In genomic region chr8:84027449-84027848, GRCm38 (mm10) we compare ENCODE assay signal across 19 mouse cellular contexts. TPM values are rescaled to one million over a fixed set of nuclear protein-coding genes. Genes with fewer than 3 reads are reported as not detected.
DNase-seq lines count a peak whose midpoint lies in the region; ATAC-seq lines count a peak whose summit lies in the region.
"Had no signal": no experiment of that assay in that cellular context is flagged by ENCODE, and none has a peak within 500 bp of the region (broad histone marks: within the 10 kb centered on the region; RNA-seq: fewer than 3 reads in every experiment).

No protein-coding gene starts in this region.

- no peak for ATAC-seq in limb, embryonic 11.5 days (ENCODE audit: insufficient number of reproducible peaks, low FRiP score, low TSS enrichment, low read depth)

- no peak overlapping the region for H3K27ac ChIP-seq in limb, embryonic 11.5 days (replicated peaks; ENCODE audit: low read depth, low read length)
- H3K27ac ChIP-seq in limb, embryonic 10.5 days: no peak overlapping the region
- no peak overlapping the region for H3K27ac ChIP-seq in forebrain, embryonic 10.5 days
- H3K27ac ChIP-seq: left cerebral cortex, adult 2 months; neural tube, embryonic 12.5 days had no signal

- no peaks in the 10 kb centered on the region for H3K36me3 ChIP-seq in limb, embryonic 11.5 days (ENCODE audit: control insufficient read depth, insufficient read depth, low read length)
- H3K36me3 ChIP-seq in limb, embryonic 10.5 days: 0 out of 2 replicates have a peak, but pooled peaks cover 2% of the 10 kb centered on the region
- no peaks in the 10 kb centered on the region for H3K36me3 ChIP-seq in forebrain, embryonic 10.5 days (replicated peaks)
- H3K36me3 ChIP-seq: neural tube, embryonic 12.5 days had no signal

- WGBS in limb, embryonic 11.5 days: 18% methylated on average over 10 of the region's 10 CpGs
- WGBS in limb, embryonic 10.5 days: 15% methylated on average over 10 of the region's 10 CpGs
- WGBS in forebrain, embryonic 10.5 days: 9% methylated on average over 10 of the region's 10 CpGs

- peak; percentile 34 for DNase-seq in limb, embryonic 11.5 days (ENCODE audit: low spot score)
- no peak for DNase-seq in limb, embryonic 10.5 days (ENCODE audit: low spot score)
- DNase-seq in B cell, adult 2 months: peak; percentile 71
- peak; percentile 75 for DNase-seq in NIH3T3 (ENCODE audit: low read depth)
- DNase-seq in induced T-regulatory cell, adult 2 months (ENCODE audit: low read depth): peak; percentile 61
- DNase-seq in forebrain, embryonic 10.5 days (ENCODE audit: extremely low spot score, low spot score): no peak
- no peak for DNase-seq in cerebellum, adult 11-12 months
- no peak for DNase-seq in heart, postnatal 14 days
- DNase-seq: cerebellum, adult 18-20 months; embryo, embryonic 11 days; gastrocnemius, postnatal 14 days; heart, postnatal 4 days; kidney, adult 11 months; lung, postnatal 36 days; midbrain, embryonic 14.5 days had no signal

- peaks cover 27% of the 10 kb centered on the region for H3K27me3 ChIP-seq in limb, embryonic 11.5 days (ENCODE audit: control insufficient read depth, insufficient read depth, low read length)
- H3K27me3 ChIP-seq in limb, embryonic 10.5 days (ENCODE audit: low read depth, poor library complexity, severe bottlenecking): peaks cover 72% of the 10 kb centered on the region
- peaks cover 80% of the 10 kb centered on the region for H3K27me3 ChIP-seq in forebrain, embryonic 10.5 days (ENCODE audit: poor library complexity, severe bottlenecking)

- 0 out of 2 replicates have a peak, but pooled peaks cover 6% of the 10 kb centered on the region for H3K4me1 ChIP-seq in limb, embryonic 11.5 days (ENCODE audit: control insufficient read depth, insufficient read depth, low read length)
- peaks cover 31% of the 10 kb centered on the region for H3K4me1 ChIP-seq in limb, embryonic 10.5 days
- peaks cover 39% of the 10 kb centered on the region for H3K4me1 ChIP-seq in forebrain, embryonic 10.5 days

- no peak overlapping the region for H3K4me3 ChIP-seq in limb, embryonic 11.5 days (ENCODE audit: low read depth, low read length)
- no peak overlapping the region for H3K4me3 ChIP-seq in limb, embryonic 10.5 days
- H3K4me3 ChIP-seq in forebrain, embryonic 10.5 days: no peak overlapping the region
- H3K4me3 ChIP-seq: left cerebral cortex, adult 2 months; neural tube, embryonic 12.5 days had no signal

- intact Hi-C loops in heart, postnatal 14 days (cut with DNase I): no loop called here

- no peak overlapping the region for H3K9ac ChIP-seq in limb, embryonic 11.5 days (ENCODE audit: low read length)
- H3K9ac ChIP-seq: neural tube, embryonic 12.5 days had no signal

- H3K9me3 ChIP-seq in limb, embryonic 11.5 days (ENCODE audit: control insufficient read depth, low read length): no peaks in the 10 kb centered on the region
- no peaks in the 10 kb centered on the region for H3K9me3 ChIP-seq in limb, embryonic 10.5 days (replicated peaks)
- H3K9me3 ChIP-seq in forebrain, embryonic 10.5 days: no peaks in the 10 kb centered on the region
- H3K9me3 ChIP-seq: neural tube, embryonic 12.5 days had no signal

- H3K4me2 ChIP-seq in limb, embryonic 11.5 days (ENCODE audit: low read depth, severe bottlenecking): no peak overlapping the region
- H3K4me2 ChIP-seq: heart, embryonic 11.5 days had no signal

RNA-seq across cellular contexts. Expression of gene Palm3, which starts 6.2 kb away (rescaled TPM):
- polyA plus RNA-seq in limb, embryonic 11.5 days (2014; fragmentation: Nextera tagmentation; extraction: Ambion mirVana): 1.1 and 2.1 TPM in 2 replicates
- polyA plus RNA-seq in limb, embryonic 10.5 days (2016; fragmentation: Nextera tagmentation; extraction: Ambion mirVana): 6.5 and 6.6 TPM in 2 replicates
- 7.8 and 8.2 TPM in 2 replicates for polyA plus RNA-seq in forebrain, embryonic 10.5 days (2016; fragmentation: Nextera tagmentation; extraction: Ambion mirVana)
- under 1 TPM; 0.26 to 0.27 TPM for total RNA-seq in heart, postnatal 14 days (2021)
- total RNA-seq: liver, adult 2 months had no signal
- polyA plus RNA-seq: liver, adult 2 months had no signal

RNA-seq across cellular contexts. Expression of gene Il27ra, which starts 14.9 kb away (rescaled TPM):
- 0.20 and 0.27 TPM in 2 replicates for polyA plus RNA-seq in limb, embryonic 11.5 days (2014; fragmentation: Nextera tagmentation; extraction: Ambion mirVana)
- polyA plus RNA-seq in limb, embryonic 10.5 days (2016; fragmentation: Nextera tagmentation; extraction: Ambion mirVana): 0.40 and 0.58 TPM in 2 replicates
- polyA plus RNA-seq in forebrain, embryonic 10.5 days (2016; fragmentation: Nextera tagmentation; extraction: Ambion mirVana): 0.12 and 0.30 TPM in 2 replicates
- total RNA-seq in heart, postnatal 14 days (2021): 1 to 10 TPM; 4.2 to 5.8 TPM

RNA-seq across cellular contexts. Expression of gene 2210011C24Rik, which starts 15.5 kb away (rescaled TPM):
- 0.18 and 0.35 TPM in 2 replicates for polyA plus RNA-seq in limb, embryonic 11.5 days (2014; fragmentation: Nextera tagmentation; extraction: Ambion mirVana)
- 0.13 TPM in 1 of 2 replicates, not detected in the other for polyA plus RNA-seq in limb, embryonic 10.5 days (2016; fragmentation: Nextera tagmentation; extraction: Ambion mirVana)
- polyA plus RNA-seq in forebrain, embryonic 10.5 days (2016; fragmentation: Nextera tagmentation; extraction: Ambion mirVana): 0.42 and 0.79 TPM in 2 replicates
- total RNA-seq in heart, postnatal 14 days (2021): 1 to 10 TPM; 1.8 to 2.3 TPM
- polyA plus RNA-seq: midbrain, embryonic 14.5 days; neural tube, embryonic 12.5 days had no signal

RNA-seq across cellular contexts. Expression of gene Rln3, which starts 17.4 kb away (rescaled TPM):
- polyA plus RNA-seq in limb, embryonic 11.5 days (2014; fragmentation: Nextera tagmentation; extraction: Ambion mirVana): not detected in 2 replicates
- not detected in 2 replicates for polyA plus RNA-seq in limb, embryonic 10.5 days (2016; fragmentation: Nextera tagmentation; extraction: Ambion mirVana)
- polyA plus RNA-seq in forebrain, embryonic 10.5 days (2016; fragmentation: Nextera tagmentation; extraction: Ambion mirVana): not detected in 2 replicates
- not detected for total RNA-seq in heart, postnatal 14 days (2021)
- total RNA-seq: gastrocnemius, postnatal 14 days; heart, postnatal 4 days; left cerebral cortex, adult 2 months; liver, adult 2 months had no signal
- polyA plus RNA-seq: heart, embryonic 11.5 days; liver, adult 2 months; neural tube, embryonic 12.5 days had no signal

RNA-seq across cellular contexts. Expression of gene 1700067K01Rik, which starts 26.1 kb away (rescaled TPM):
- 1.2 and 1.5 TPM in 2 replicates for polyA plus RNA-seq in limb, embryonic 11.5 days (2014; fragmentation: Nextera tagmentation; extraction: Ambion mirVana)
- polyA plus RNA-seq in limb, embryonic 10.5 days (2016; fragmentation: Nextera tagmentation; extraction: Ambion mirVana): 0.28 and 0.73 TPM in 2 replicates
- polyA plus RNA-seq in forebrain, embryonic 10.5 days (2016; fragmentation: Nextera tagmentation; extraction: Ambion mirVana): 0.49 and 0.63 TPM in 2 replicates
- under 1 TPM; 0.33 to 0.80 TPM for total RNA-seq in heart, postnatal 14 days (2021)
- total RNA-seq: gastrocnemius, postnatal 14 days had no signal

Comparison
In these comparisons a context has a peak if more than half of its experiments do, and no peak if none do; other contexts are left out.
1. DNase-seq: peak in limb, embryonic 11.5 days (single experiment), B cell, adult 2 months (2 of 2), NIH3T3 (single experiment) and induced T-regulatory cell, adult 2 months (single experiment); none in limb, embryonic 10.5 days (single experiment), forebrain, embryonic 10.5 days (single experiment), cerebellum, adult 11-12 months (single experiment) and heart, postnatal 14 days (0 of 2).